Mouse (Mus musculus) limb, embryonic 14.5 days (tissue): ENCODE results near the gene Ppp1r15a. TPM values are rescaled to one million over a fixed set of nuclear protein-coding genes. Genes with fewer than 3 reads are reported as not detected.
A peak's percentile ranks its signal among the peaks of the same experiment; 100 is the strongest.

Source experiments
- ATAC-seq: fragments of 200-750 bp; cut with Nextera tagmentation; 2 replicates; pipeline ENCODE4 v1.8.0; 2017; ENCODE audit warnings: low read depth, moderate number of reproducible peaks, moderate TSS enrichment; ENCODE audit not compliant: low FRiP score
- DNase-seq: peaks from one replicate; pipeline ENCODE4 v3.0.0-alpha.2; 2015; ENCODE audit warnings: low spot score
- H3K27ac ChIP-seq: fragments of 300-500 bp; sonication (generic); replicated peaks from 2 replicates; pipeline ENCODE4 v1.5.1; 2014; ENCODE audit warnings: low read depth, mild to moderate bottlenecking, low read length, moderate library complexity, mixed read lengths
- H3K27me3 ChIP-seq: fragments of 300-500 bp; sonication (generic); 2 replicates; pipeline ENCODE4 v1.6.1; 2014; ENCODE audit warnings: low read length, mixed read lengths; ENCODE audit not compliant: control insufficient read depth, insufficient read depth
- H3K36me3 ChIP-seq: fragments of 300-500 bp; sonication (generic); 2 replicates; pipeline ENCODE4 v1.6.1; 2014; ENCODE audit warnings: mild to moderate bottlenecking, low read length, moderate library complexity, mixed read lengths; ENCODE audit not compliant: control insufficient read depth, insufficient read depth
- H3K4me1 ChIP-seq: fragments of 300-500 bp; sonication (generic); 2 replicates; pipeline ENCODE4 v1.6.1; 2014; ENCODE audit warnings: antibody characterized with exemption, low read length, mixed read lengths; ENCODE audit not compliant: control insufficient read depth, insufficient read depth
- H3K4me2 ChIP-seq: fragments of 300-500 bp; sonication (generic); replicated peaks from 2 replicates; pipeline ENCODE4 v1.6.1; 2014; ENCODE audit warnings: low read depth, mild to moderate bottlenecking, low read length, moderate library complexity; ENCODE audit not compliant: severe bottlenecking
- H3K4me3 ChIP-seq: fragments of 300-500 bp; sonication (generic); replicated peaks from 2 replicates; pipeline ENCODE4 v1.5.1; 2014; ENCODE audit warnings: low read length
- H3K9ac ChIP-seq: fragments of 300-500 bp; sonication (generic); 2 replicates; pipeline ENCODE4 v1.6.1; 2014; ENCODE audit warnings: mild to moderate bottlenecking, low read depth, low read length, moderate library complexity; ENCODE audit not compliant: severe bottlenecking
- H3K9me3 ChIP-seq: fragments of 300-500 bp; sonication (generic); 2 replicates; pipeline ENCODE4 v1.6.1; 2016; ENCODE audit warnings: low read length; ENCODE audit not compliant: control insufficient read depth
- POLR2A ChIP-seq: fragments of 200-500 bp; IDR thresholded peaks from 2 replicates; pipeline ENCODE4 v1.8.0; 2012; ENCODE audit warnings: inconsistent platforms, mild to moderate bottlenecking, moderate library complexity, borderline replicate concordance; ENCODE audit not compliant: insufficient read depth, insufficient read length; ENCODE audit errors: extremely low read depth
- WGBS: fragments of 180-500 bp; shearing (Covaris S2); extraction: QIAGEN DNeasy Blood & Tissue Kit; methylation state at CpG from one replicate; pipeline ENCODE4 v1.1.7; 2014; 5-methylcytosine and 5-hydroxymethylcytosine counted together
- polyA plus RNA-seq, 2 experiments: library from polyadenylated mRNA; depleted of rRNA in 1 of 2; stranded (reverse) in 1 of 2; unstranded in 1 of 2; fragments of >200 nt; fragmentation: Nextera tagmentation in 1 of 2; extraction: Ambion mirVana in 1 of 2; gene quantifications; 2 replicates each; pipeline versions ENCODE4 v1.2.1 to v1.2.3; 2012 to 2014

Gene Ppp1r15a
- polyA plus RNA-seq, 2 experiments: 22.1 to 27.5 TPM

DNA sequence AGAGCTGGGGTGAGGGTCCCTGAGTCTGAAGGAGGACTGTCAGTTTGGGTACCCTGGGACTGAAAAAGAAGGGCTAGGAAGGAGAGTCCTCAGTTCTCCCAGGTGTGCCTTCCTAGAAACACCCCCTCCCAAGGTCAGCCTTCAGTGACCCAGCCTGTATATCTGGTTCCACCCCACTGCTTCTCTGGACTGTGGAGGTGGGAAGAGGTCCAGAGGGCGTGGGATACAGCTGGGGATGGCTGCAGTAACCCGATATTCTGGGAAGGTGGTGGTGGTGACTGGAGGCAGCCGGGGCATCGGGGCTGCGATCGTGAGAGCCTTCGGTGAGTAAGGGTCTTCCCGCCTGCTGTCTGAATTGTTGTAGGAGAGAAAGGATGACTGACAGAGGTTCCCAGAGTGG is 28.7 kb upstream of the Ppp1r15a start, which contains the start of gene Hsd17b14:
TSS of gene Hsd17b14 (plus strand) at position 150 of the 400 bp plus-strand sequence.
- Histone ChIP-seq H3K4me2 (no peak within 1 kb of the TSS), H3K4me1 (no peaks in the 10 kb centered on the region), H3K27me3 (no peaks in the 10 kb centered on the region), H3K4me3 (no peak within 1 kb of the TSS), H3K9me3 (no peaks in the 10 kb centered on the region), H3K36me3 (no peaks in the 10 kb centered on the region), H3K9ac (no peak within 1 kb of the TSS), H3K27ac (no peak within 1 kb of the TSS)
- no peak for ATAC-seq
- no peak for TF ChIP-seq POLR2A
- DNase-seq: no peak
- WGBS: 33% methylated on average over 8 of the region's 8 CpGs

DNA sequence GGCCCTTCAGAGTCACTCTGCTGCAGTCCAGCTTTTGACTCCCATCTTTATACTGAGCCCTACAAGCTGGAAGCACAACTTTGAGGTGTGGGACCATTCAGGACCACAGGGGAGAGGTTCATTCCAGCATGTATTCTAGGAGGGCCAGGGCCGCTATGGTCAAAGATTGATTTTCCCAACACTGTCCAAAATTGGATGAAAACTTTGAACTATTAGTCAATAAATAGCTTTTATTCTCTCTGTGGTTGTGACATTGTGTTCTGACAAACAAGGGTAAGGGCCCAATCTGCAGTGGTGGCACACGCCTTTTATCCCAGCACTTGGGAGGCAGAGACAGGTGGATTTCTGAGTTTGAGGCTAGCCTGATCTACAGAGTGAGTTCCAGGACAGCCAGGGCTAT is 27.9 kb upstream of the Ppp1r15a start:
- Histone ChIP-seq H3K27ac (no peak overlapping the region), H3K9ac (no peak overlapping the region), H3K4me3 (no peak overlapping the region), H3K27me3 (no peaks in the 10 kb centered on the region), H3K4me1 (no peaks in the 10 kb centered on the region), H3K4me2 (no peak overlapping the region), H3K36me3 (no peaks in the 10 kb centered on the region), H3K9me3 (no peaks in the 10 kb centered on the region)
- DNase-seq (no peak), ATAC-seq (no peak)
- no peak for TF ChIP-seq POLR2A
- 78% methylated on average over 2 of the region's 2 CpGs for WGBS

DNA sequence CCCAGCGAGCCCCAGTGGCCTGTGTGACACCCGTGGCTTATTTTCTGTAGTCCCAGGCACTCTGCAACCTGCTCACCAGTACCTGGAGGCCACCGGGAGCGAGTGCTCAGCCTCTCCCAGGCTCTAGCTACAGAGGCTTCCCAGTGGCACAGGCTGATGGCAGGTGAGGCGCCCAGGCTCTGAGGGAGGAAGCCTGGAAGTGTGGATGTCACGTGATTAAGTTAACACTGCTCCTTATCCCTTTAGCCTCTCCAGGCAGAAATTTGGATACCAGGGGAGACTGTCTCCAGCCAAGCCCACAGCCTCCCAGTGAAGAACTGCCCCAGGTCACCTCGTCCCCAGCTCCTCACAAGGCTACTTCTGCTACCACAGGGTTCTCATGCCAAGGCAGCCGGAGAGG is 27.5 kb upstream of the Ppp1r15a start:
- H3K9me3 ChIP-seq: no peaks in the 10 kb centered on the region
- ATAC-seq (no peak), DNase-seq (no peak)
- no peak overlapping the region for H3K4me2 ChIP-seq
- no peaks in the 10 kb centered on the region for H3K36me3 ChIP-seq
- H3K9ac ChIP-seq: no peak overlapping the region
- H3K27me3 ChIP-seq: no peaks in the 10 kb centered on the region
- H3K27ac ChIP-seq: no peak overlapping the region
- H3K4me1 ChIP-seq: no peaks in the 10 kb centered on the region
- no peak overlapping the region for H3K4me3 ChIP-seq
- 65% methylated on average over 8 of the region's 8 CpGs for WGBS
- TF ChIP-seq POLR2A: no peak

DNA sequence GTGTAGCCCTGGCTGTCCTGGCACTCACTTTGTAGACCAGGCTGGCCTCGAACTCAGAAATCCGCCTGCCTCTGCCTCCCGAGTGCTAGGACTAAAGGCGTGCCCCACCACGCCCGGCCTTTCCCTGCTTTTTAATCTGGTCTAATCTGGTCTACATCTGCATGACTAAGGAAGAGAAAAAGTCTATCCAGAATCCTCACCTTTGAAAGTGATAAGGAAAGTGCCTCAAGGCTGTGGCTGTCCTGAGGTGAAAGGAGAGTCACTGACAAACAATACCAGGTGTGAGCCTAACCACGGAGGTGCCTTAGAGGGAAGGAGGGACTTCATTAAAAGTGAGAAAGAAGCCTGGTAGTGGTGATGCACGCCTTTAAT is 25.4 kb upstream of the Ppp1r15a start:
- 80% methylated on average over 8 of the region's 8 CpGs for WGBS
- ATAC-seq: no peak
- TF ChIP-seq POLR2A: no peak

DNA sequence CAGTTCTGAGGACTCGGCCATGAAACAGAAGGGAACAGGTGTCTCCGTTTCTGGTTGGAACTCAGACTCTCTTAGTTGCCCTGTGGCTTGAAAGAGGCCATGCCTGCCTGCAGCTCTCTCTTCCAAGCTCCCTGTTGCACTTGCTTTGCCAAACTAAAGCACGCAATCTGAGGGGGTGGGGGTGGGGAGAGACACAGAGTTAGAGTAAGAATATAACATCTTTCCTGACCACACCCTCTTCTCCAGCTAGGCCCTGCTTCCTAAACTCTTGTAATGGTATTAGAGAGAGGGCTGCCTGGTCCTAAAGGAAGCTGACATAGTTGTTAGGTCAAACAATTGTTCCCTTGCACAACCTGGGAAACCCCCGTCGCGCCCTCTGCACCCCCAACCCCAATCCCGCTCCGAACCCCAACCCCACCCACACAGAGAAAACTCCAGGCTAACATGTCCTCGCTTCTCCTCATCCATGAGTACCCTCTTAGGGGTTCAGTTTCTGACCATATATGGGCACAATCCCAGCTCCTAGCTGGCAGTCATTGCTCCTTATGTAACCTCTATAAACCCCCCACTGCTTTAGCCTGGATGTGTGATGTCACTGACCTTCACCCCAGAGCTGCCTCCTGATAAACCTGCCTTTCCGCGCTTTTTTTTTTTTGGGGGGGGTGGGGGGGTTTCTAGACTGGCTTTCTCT is 24.9 kb upstream of the Ppp1r15a start:
- WGBS: 79% methylated on average over 11 of the region's 11 CpGs
- Histone ChIP-seq H3K4me2 (no peak overlapping the region), H3K27ac (no peak overlapping the region), H3K4me3 (no peak overlapping the region), H3K9ac (no peak overlapping the region), H3K9me3 (no peaks in the 10 kb centered on the region), H3K27me3 (no peaks in the 10 kb centered on the region), H3K4me1 (no peaks in the 10 kb centered on the region), H3K36me3 (no peaks in the 10 kb centered on the region)
- DNase-seq: no peak
- ATAC-seq: peak; percentile 43; the same call in 1 of the 2 replicates
- TF ChIP-seq POLR2A: no peak

More for the DNA sequence above, 25.4 kb upstream of the Ppp1r15a start:
- H3K9ac ChIP-seq: no peak overlapping the region
- no peak for DNase-seq
- no peak overlapping the region for H3K27ac ChIP-seq
- no peak overlapping the region for H3K4me2 ChIP-seq
- no peaks in the 10 kb centered on the region for H3K27me3 ChIP-seq
- H3K4me3 ChIP-seq: no peak overlapping the region
- H3K36me3 ChIP-seq: no peaks in the 10 kb centered on the region
- no peaks in the 10 kb centered on the region for H3K9me3 ChIP-seq
- no peaks in the 10 kb centered on the region for H3K4me1 ChIP-seq
